Mouse (Mus musculus) forebrain, embryonic 13.5 days (tissue): ENCODE results near the gene a. TPM values are rescaled to one million over a fixed set of nuclear protein-coding genes. Genes with fewer than 3 reads are reported as not detected.
A peak's percentile ranks its signal among the peaks of the same experiment; 100 is the strongest.
"Not testable (repeated sequence)": the region's sequence is repeated elsewhere in the genome, so short reads cannot be mapped to it uniquely, and the experiment has no call there.

Source experiments
- ATAC-seq: fragments of 200-750 bp; cut with Nextera tagmentation; 2 replicates; pipeline ENCODE4 v1.8.0; 2017
- H3K27ac ChIP-seq: fragments of 300-500 bp; sonication (generic); 2 replicates; pipeline ENCODE4 v1.5.1; 2015; ENCODE audit warnings: inconsistent platforms, mild to moderate bottlenecking, moderate library complexity
- H3K27me3 ChIP-seq: fragments of 300-500 bp; sonication (generic); 2 replicates; pipeline ENCODE4 v1.6.1; 2015; ENCODE audit warnings: mild to moderate bottlenecking, inconsistent platforms
- H3K36me3 ChIP-seq: fragments of 300-500 bp; sonication (generic); 2 replicates; pipeline ENCODE4 v1.6.1; 2015; ENCODE audit warnings: mild to moderate bottlenecking, inconsistent platforms; ENCODE audit not compliant: poor library complexity, severe bottlenecking
- H3K4me1 ChIP-seq: fragments of 300-500 bp; sonication (generic); 2 replicates; pipeline ENCODE4 v1.6.1; 2015; ENCODE audit warnings: inconsistent platforms
- H3K4me2 ChIP-seq: fragments of 300-500 bp; sonication (generic); 2 replicates; pipeline ENCODE4 v1.6.1; 2015; ENCODE audit warnings: inconsistent platforms, mild to moderate bottlenecking, moderate library complexity
- H3K4me3 ChIP-seq: fragments of 300-500 bp; sonication (generic); 2 replicates; pipeline ENCODE4 v1.5.1; 2015; ENCODE audit warnings: mild to moderate bottlenecking, inconsistent platforms
- H3K9ac ChIP-seq: fragments of 300-500 bp; sonication (generic); 2 replicates; pipeline ENCODE4 v1.6.1; 2015; ENCODE audit warnings: mild to moderate bottlenecking, inconsistent platforms
- H3K9me3 ChIP-seq: fragments of 300-500 bp; sonication (generic); replicated peaks from 2 replicates; pipeline ENCODE4 v1.6.1; 2016; ENCODE audit warnings: inconsistent platforms
- WGBS: fragments of 180-500 bp; shearing (Covaris S2); methylation state at CpG from one replicate; pipeline ENCODE4 v1.1.7; 2015; 5-methylcytosine and 5-hydroxymethylcytosine counted together
- polyA plus RNA-seq: library from polyadenylated mRNA; unstranded; fragments of >200 nt; fragmentation: Nextera tagmentation; extraction: Ambion mirVana; gene quantifications from 2 replicates; pipeline ENCODE4 v1.2.1, GENCODE M21; 2015

a gene
- polyA plus RNA-seq, 1 experiment from 2014 or later: 0.49 TPM

DNA sequence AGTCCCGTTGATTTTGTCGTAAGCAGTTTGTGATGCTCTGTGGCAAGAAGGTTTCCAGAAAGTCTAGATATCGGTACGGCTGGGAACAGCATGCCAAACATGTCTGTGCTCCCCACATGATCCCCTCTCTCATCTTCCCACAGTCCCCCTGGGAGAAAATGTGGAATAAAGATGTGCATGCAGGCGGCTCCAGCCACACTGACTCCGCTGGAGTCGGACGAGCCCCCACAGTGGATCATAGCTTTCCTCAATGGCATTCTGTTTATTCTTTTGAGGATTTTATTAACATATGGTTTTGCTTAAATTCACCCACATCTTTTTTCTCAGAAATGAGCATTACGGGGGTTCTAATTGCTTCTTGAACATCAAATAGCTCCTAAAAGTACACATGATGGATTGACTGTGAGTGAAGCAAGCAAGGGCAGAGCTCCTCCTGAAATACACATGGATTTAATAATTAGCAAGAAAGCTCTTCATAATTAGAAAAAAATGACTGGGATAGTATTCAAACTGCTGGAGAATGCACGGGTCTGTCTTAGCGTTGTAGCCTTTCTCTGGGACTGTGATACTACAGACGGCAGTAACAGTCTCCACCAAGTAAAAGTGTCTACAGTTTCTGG is 124.8 kb downstream of the a start:
- Histone ChIP-seq H3K4me2 (no peak overlapping the region), H3K27me3 (peaks cover 15% of the 10 kb centered on the region), H3K36me3 (no peaks in the 10 kb centered on the region), H3K4me1 (no peaks in the 10 kb centered on the region), H3K4me3 (no peak overlapping the region), H3K9me3 (no peaks in the 10 kb centered on the region), H3K27ac (no peak overlapping the region), H3K9ac (no peak overlapping the region)
- ATAC-seq: no peak
- 87% methylated on average over 12 of the region's 12 CpGs for WGBS

DNA sequence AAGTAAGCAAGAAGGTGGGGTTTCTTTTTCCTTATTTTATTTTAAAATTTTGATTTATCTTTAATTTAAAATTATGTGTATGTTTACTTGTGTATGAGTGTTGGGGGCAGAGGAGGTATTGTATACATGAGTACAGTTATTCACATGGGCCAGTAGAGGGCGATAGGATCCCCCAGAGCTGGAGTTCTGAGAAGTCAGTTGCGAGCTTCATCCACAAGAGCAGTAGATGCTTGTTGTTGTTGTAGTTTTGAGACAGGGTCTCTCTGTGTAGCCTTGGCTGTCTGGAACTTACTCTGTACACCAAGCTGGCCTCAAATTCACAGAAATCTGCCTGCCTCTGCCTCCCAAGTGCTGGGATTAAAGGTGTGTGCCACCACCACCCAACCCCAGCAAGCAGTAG is 125.3 kb downstream of the a start:
- Histone ChIP-seq H3K9me3 (no peaks in the 10 kb centered on the region), H3K9ac (no peak overlapping the region), H3K36me3 (no peaks in the 10 kb centered on the region), H3K4me3 (no peak overlapping the region), H3K27me3 (peaks cover 20% of the 10 kb centered on the region), H3K4me1 (no peaks in the 10 kb centered on the region), H3K27ac (no peak overlapping the region), H3K4me2 (no peak overlapping the region)
- 6% methylated on average over 2 of the region's 2 CpGs for WGBS
- ATAC-seq: no peak

DNA sequence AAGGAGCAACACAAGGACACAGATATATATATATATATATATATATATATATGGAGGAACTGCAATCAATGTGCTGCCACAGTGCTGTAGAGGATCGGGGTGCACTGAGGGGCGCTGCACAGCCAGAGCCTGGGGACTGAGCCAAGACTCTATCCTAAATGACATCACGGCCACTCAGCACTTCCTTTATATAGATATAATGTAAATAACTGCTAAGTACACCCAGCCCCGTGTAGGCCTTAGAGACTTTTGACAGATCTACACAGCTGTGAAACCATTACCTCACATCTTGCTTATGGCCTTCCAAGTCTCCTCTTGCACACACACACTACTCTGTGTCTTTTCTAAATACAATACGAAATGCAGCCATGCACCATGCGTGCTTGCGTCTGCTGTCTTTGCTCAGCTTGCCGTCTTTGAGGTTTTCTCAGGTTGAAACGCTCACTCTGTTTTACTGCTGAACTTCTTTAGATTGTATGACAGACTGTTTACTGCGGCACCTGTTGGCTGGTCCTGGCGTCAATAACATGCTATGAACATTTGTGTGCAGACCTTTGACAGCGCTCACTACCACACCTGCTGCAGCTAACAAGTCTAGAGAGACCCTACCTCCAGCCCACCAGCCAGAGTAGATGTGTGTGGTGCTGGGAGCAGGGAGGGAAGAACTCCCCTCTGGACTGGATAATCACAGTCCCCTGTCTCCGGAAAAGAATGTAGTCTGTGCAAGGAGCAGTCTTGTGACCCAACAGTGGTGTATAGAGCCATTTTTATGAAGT is 126.9 kb downstream of the a start:
- Histone ChIP-seq H3K9ac (no peak overlapping the region), H3K4me3 (no peak overlapping the region), H3K27me3 (peaks cover 23% of the 10 kb centered on the region), H3K36me3 (no peaks in the 10 kb centered on the region), H3K9me3 (no peaks in the 10 kb centered on the region), H3K4me2 (no peak overlapping the region), H3K27ac (no peak overlapping the region), H3K4me1 (no peaks in the 10 kb centered on the region)
- no peak for ATAC-seq
- WGBS: 80% methylated on average over 13 of the region's 13 CpGs

DNA sequence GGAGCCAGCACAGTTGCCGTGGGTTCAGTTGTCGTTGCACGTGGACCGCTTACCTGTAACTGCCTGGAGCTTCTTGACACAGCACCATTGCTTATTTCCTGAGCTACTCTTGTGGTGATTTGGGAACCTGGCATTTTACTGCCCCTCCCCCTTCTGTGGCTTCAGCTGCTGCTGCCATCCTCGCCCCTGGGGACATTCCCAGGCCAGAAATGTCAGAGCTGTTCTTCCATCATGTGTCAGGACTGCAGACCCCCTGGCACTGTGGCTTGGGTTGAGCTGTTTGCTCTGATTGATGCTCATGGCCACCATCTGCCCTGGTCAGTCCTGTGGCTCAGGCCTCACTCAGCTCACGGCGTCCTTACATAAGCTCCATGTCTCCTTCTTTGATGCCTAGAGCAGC is 129.7 kb downstream of the a start:
- Histone ChIP-seq H3K4me1 (peaks cover 10% of the 10 kb centered on the region), H3K9ac (no peak overlapping the region), H3K9me3 (no peaks in the 10 kb centered on the region), H3K36me3 (no peaks in the 10 kb centered on the region), H3K4me3 (no peak overlapping the region), H3K4me2 (no peak overlapping the region), H3K27me3 (peaks cover 35% of the 10 kb centered on the region), H3K27ac (no peak overlapping the region)
- ATAC-seq: no peak
- 87% methylated on average over 7 of the region's 7 CpGs for WGBS

DNA sequence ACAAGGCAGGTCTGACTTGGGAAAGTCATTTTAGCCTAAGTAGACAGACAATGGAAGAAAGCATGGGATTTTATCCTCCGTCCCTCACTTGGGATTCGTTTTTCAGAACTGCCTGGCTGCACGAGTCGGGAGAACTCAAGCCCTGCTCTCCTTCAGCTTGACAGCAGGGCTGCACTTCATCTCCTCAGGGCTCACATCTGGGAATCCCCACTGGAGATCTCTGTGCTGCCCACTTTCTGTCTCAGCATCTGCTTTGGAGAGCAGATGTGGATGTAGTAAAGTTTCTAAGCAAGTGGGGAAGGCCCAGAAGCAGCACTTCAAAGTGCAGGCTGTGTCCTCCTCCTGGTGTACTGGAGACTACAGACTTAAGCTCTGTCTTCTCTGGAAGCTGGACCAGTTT is 130.9 kb downstream of the a start:
- H3K4me3 ChIP-seq, H3K9me3 ChIP-seq, H3K27ac ChIP-seq, ATAC-seq, H3K9ac ChIP-seq, H3K36me3 ChIP-seq, H3K4me2 ChIP-seq: not testable (repeated sequence)
- H3K4me1 ChIP-seq: peaks cover 12% of the 10 kb centered on the region
- peaks cover 35% of the 10 kb centered on the region for H3K27me3 ChIP-seq
- WGBS: no CpG with 5 or more reads among the region's 4 CpGs

DNA sequence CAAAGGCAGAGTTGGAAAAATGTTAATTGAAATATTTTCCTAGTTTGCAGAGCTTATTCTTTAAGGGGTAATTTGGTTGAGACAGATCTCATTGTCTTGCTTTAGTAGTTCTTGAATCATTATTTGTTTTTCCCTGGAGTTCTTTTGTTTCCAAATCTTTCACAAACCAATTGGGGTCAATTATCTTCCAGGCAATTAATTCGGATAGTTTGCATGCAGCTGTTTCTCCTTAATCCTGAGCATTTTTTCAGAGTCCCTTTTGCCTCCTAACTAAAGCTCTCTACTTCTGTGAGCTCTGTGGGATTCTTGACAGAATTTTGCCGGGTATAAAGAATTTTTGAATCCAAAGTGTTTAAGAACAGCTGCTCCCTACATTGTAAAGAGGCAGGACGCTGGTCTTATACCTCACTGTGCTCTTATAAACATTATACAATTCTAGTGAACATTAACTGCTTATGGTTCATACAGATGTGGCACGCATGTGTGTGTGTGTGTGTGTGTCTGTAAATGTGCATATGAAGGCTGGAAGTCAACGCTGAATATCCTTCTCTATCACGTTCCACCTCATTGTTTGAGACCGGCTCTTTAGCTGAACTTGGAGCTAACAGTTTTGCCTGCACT is 134.3 kb downstream of the a start:
- Histone ChIP-seq H3K9me3 (no peaks in the 10 kb centered on the region), H3K4me2 (peak overlapping the region; percentile 28; the same call in 1 of the 2 replicates), H3K9ac (no peak overlapping the region), H3K4me1 (peaks cover 12% of the 10 kb centered on the region), H3K27me3 (peaks cover 35% of the 10 kb centered on the region), H3K4me3 (no peak overlapping the region), H3K27ac (peak overlapping the region; percentile 65), H3K36me3 (no peaks in the 10 kb centered on the region)
- 12% methylated on average over 7 of the region's 7 CpGs for WGBS
- ATAC-seq: peak; percentile 33; the same call in 1 of the 2 replicates

DNA sequence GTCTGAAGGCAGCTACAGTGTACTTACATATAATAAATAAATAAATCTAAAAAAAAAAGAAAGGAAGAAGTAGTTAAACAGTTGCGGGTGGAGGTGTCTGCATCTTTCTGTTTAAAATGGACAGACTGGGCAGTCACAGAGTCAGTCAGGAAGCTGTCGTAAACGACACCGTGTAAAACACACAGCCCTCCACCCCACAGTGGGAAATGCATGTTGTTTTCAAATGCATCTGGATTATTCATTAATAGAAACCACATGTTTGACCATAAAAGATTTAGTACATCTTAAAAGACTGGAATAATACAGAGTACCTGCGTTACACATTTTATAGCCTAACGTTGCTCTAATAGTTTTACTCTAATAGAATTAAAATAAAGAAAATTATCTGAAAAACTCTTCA is 135.6 kb downstream of the a start:
- H3K4me2 ChIP-seq: no peak overlapping the region
- ATAC-seq: no peak
- peaks cover 12% of the 10 kb centered on the region for H3K4me1 ChIP-seq
- WGBS: 91% methylated on average over 6 of the region's 6 CpGs
- H3K4me3 ChIP-seq: no peak overlapping the region
- peaks cover 30% of the 10 kb centered on the region for H3K27me3 ChIP-seq
- no peak overlapping the region for H3K9ac ChIP-seq
- no peaks in the 10 kb centered on the region for H3K36me3 ChIP-seq
- no peaks in the 10 kb centered on the region for H3K9me3 ChIP-seq
- H3K27ac ChIP-seq: no peak overlapping the region

DNA sequence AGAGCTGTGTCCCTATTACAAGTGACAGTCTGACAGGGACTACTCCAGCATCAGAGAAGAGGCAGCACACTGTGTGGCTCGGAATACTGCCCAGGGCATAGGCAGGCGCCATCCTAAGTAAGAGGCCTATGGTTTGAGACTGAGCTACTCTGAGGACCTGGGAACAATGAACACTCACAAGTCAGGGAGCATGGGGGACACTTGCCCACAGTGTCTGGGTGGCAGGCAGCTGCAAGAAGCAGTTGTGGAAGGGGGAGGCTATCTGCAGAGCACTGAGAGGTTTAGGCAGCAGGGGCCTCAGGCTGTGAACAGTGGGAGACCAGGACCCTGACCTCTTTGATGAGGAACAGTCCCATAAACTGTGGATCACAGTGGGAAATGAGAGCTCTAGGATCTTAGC is 137.1 kb downstream of the a start:
- no peaks in the 10 kb centered on the region for H3K9me3 ChIP-seq
- no peak overlapping the region for H3K4me2 ChIP-seq
- peaks cover 12% of the 10 kb centered on the region for H3K4me1 ChIP-seq
- no peak overlapping the region for H3K4me3 ChIP-seq
- 46% methylated on average over 2 of the region's 2 CpGs for WGBS
- no peaks in the 10 kb centered on the region for H3K36me3 ChIP-seq
- H3K27ac ChIP-seq: no peak overlapping the region
- H3K27me3 ChIP-seq: peaks cover 28% of the 10 kb centered on the region
- no peak for ATAC-seq
- no peak overlapping the region for H3K9ac ChIP-seq

DNA sequence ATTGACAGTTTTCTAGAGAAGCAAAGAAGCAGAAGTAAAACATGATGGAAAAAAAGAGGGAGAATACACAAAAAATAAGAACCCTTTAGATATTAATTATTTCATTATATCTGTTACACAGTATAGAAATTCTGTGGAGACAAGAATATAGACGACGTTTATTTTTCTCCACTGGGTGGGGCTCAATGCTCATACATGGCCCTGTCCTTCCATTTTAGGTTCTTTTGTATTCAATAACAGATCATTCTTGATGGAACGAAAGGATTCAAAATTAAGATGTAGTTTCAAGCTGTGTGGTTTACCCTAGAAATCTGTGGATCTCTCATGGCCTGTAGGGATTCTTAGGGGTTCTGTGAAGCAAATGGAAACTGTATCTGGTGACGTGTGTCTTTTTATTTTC is 142.7 kb downstream of the a start:
- WGBS: 64% methylated on average over 4 of the region's 4 CpGs
- no peaks in the 10 kb centered on the region for H3K4me1 ChIP-seq

DNA sequence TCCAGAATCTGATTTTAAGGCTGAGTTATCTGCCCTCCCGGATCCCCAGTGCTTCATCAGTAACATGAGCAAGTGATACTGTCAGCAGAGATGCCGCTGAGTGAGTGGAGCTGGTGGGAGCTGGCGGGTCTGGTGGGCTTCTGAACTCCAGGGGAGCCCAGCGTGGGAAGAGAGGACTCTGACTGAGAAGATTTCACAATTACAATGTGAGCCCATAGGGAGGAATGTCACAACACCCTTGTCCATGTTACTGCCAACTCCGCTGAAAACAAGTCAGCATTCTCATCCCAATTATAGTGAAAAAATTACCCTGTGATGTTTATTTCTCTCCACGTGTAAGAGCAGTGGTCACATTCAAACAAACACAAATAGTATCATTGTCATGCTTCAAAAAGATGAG is 144.9 kb downstream of the a start:
- H3K27me3 ChIP-seq: peaks cover 12% of the 10 kb centered on the region
- no peak for ATAC-seq
- no peaks in the 10 kb centered on the region for H3K4me1 ChIP-seq
- no peak overlapping the region for H3K4me3 ChIP-seq
- no peak overlapping the region for H3K27ac ChIP-seq
- no peak overlapping the region for H3K9ac ChIP-seq
- 64% methylated on average over 6 of the region's 6 CpGs for whole genome bisulfite sequencing
- no peaks in the 10 kb centered on the region for H3K9me3 ChIP-seq
- H3K4me2 ChIP-seq: no peak overlapping the region
- H3K36me3 ChIP-seq: no peaks in the 10 kb centered on the region

More for the DNA sequence above, 142.7 kb downstream of the a start:
- H3K27ac ChIP-seq: no peak overlapping the region
- H3K27me3 ChIP-seq: peaks cover 15% of the 10 kb centered on the region
- no peak overlapping the region for H3K9ac ChIP-seq
- no peak overlapping the region for H3K4me2 ChIP-seq
- no peaks in the 10 kb centered on the region for H3K9me3 ChIP-seq
- H3K36me3 ChIP-seq: no peaks in the 10 kb centered on the region
- ATAC-seq: no peak
- no peak overlapping the region for H3K4me3 ChIP-seq

DNA sequence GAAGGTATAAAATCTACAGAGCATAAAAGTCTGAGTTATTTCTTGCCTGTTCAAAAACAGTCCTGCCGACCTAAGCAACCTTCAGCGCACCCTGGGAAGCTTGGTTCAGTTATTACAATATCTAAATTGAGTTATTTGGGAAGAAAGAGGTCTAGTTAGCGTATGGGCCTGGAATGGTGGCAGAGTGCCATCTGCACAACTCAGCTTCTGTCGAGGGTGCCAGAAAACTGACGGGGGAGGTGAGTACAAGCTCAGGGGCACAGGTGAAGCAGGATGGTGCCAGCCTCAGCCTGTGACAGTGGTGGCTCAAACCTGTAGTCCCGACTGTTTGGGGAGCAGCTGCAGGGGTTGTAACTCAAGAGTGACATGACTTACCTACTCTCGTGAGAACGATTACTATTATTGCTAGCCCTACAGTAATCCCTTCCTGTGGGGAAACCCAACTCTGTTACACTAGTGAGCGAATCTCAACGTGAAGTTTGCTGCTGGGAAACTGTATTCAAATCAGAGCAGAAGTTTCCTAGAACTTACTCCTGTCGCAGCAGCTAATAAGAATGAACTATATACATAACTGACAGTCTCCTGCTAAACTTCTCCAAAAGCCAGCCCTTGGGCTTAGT is 145.4 kb downstream of the a start:
- H3K9ac ChIP-seq: no peak overlapping the region
- no peak overlapping the region for H3K4me3 ChIP-seq
- no peaks in the 10 kb centered on the region for H3K4me1 ChIP-seq
- no peak overlapping the region for H3K27ac ChIP-seq
- WGBS: 75% methylated on average over 11 of the region's 11 CpGs
- peaks cover 6% of the 10 kb centered on the region for H3K27me3 ChIP-seq
- H3K4me2 ChIP-seq: no peak overlapping the region
- no peaks in the 10 kb centered on the region for H3K9me3 ChIP-seq
- H3K36me3 ChIP-seq: no peaks in the 10 kb centered on the region
- ATAC-seq: no peak
